Mouse (Mus musculus): Measurements from ENCODE around the gene Nagpa.

- no peak for TF ChIP-seq CTCF (IDR thresholded peaks at IDR 0.05; ENCODE audit: control insufficient read depth, insufficient read depth, insufficient read length)
- TF ChIP-seq USF1 (IDR thresholded peaks at IDR 0.05; ENCODE audit: low read depth) = no peak
Observed at GRCm38 (mm10) chr16:5242355-5242754, 38.5 kb upstream of the Nagpa start.
